Mouse (Mus musculus) bone marrow, adult 2 months (tissue): ENCODE measurements around the gene Atp9a.

ENCODE experiments used
- CTCF ChIP-seq: fragments of 200-500 bp; IDR thresholded peaks from 2 replicates; pipeline ENCODE4 v1.5.1; 2011; ENCODE audit warnings: low read length, control low read depth; ENCODE audit not compliant: control insufficient read depth, insufficient read depth
- POLR2A ChIP-seq: fragments of 200-500 bp; IDR thresholded peaks from 2 replicates; pipeline ENCODE4 v1.6.1; 2011; ENCODE audit warnings: low read depth, mild to moderate bottlenecking, control low read depth, low read length, borderline replicate concordance; ENCODE audit not compliant: control insufficient read depth

- TF ChIP-seq CTCF (no peak), POLR2A (no peak)
Measured at GRCm38 (mm10) chr2:168644855-168645254, 97.4 kb downstream of the Atp9a start.
